Mouse (Mus musculus): ENCODE measurements around the gene Tdg. TPM values are rescaled to one million over a fixed set of nuclear protein-coding genes. Genes with fewer than 3 reads are reported as not detected.
"Not testable (repeated sequence)": the region's sequence is repeated elsewhere in the genome, so short reads cannot be mapped to it uniquely, and the experiment has no call there.

Tdg gene
- 79.0 and 86.5 TPM in 2 replicates for polyA plus RNA-seq (2015; fragmentation: Nextera tagmentation; extraction: Ambion mirVana)

DNA sequence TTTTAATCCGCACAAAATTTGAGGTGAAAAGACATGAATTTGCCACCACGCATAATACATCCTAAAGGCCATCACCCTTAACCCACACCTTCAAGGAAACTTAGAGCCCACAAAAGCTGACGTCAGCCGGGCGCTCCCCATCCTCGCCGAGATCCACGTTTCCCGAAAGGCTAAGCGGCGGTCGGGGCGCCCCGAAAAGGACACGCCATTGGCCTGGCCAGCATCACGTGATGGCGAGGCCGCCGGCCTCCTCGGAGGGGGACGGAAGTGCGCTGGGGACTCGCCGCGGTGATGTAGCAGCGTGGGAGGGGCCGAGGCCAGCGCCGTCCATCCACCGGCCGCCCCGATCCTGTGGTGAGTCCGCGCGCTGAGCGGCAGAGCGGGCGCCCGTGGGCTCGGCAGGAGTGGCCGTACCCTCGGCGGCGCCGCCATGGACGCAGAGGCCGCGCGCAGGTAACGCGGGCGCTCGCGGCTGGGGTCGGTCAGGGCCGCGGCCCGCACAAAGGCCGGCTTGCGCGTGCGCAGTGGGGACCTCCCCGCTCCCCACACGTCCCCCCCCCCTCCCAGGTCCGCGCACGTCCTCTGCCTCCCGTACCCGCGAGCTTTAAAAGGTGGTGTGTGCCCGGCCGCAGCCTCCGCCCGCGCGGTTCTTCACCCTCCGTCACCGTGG, at the start of gene Tdg:
Gene Tdg (plus strand): TSS at position 243 of the 670 bp plus-strand sequence.
- peak within 1 kb of the TSS; percentile 94 for H3K9ac ChIP-seq
- peak within 1 kb of the TSS; percentile 96 for H3K27ac ChIP-seq (replicated peaks)
- peak within 1 kb of the TSS; percentile 95 for H3K4me2 ChIP-seq
- H3K4me1 ChIP-seq = peaks cover 24% of the 10 kb centered on the region
- H3K27me3 ChIP-seq (replicated peaks); H3K9me3 ChIP-seq: not testable (repeated sequence)
- peak within 1 kb of the TSS; percentile 77 for H3K4me3 ChIP-seq
- peak; percentile 97 for ATAC-seq (ENCODE audit: extremely low read depth, insufficient number of reproducible peaks, low FRiP score, low TSS enrichment)
- under 1% methylated on average over 69 of the region's 78 CpGs for WGBS
- H3K36me3 ChIP-seq = peaks cover 33% of the 10 kb centered on the region

- not testable (repeated sequence) for H3K36me3 ChIP-seq; H3K4me2 ChIP-seq; ATAC-seq (ENCODE audit: extremely low read depth, insufficient number of reproducible peaks, low FRiP score, low TSS enrichment); H3K9me3 ChIP-seq; H3K27me3 ChIP-seq (replicated peaks); H3K9ac ChIP-seq; H3K27ac ChIP-seq (replicated peaks); H3K4me3 ChIP-seq; H3K4me1 ChIP-seq
- WGBS = 72% methylated on average over 9 of the region's 9 CpGs
Observed at GRCm38 (mm10) chr10:82589673-82590072, 40.0 kb upstream of the Tdg start.

GRCm38 (mm10) chr10:82594421-82594820, 35.2 kb upstream of the Tdg start:
- not testable (repeated sequence) for H3K4me3 ChIP-seq; H3K9me3 ChIP-seq; H3K4me2 ChIP-seq; H3K36me3 ChIP-seq; ATAC-seq (ENCODE audit: extremely low read depth, insufficient number of reproducible peaks, low FRiP score, low TSS enrichment); H3K27ac ChIP-seq (replicated peaks); H3K9ac ChIP-seq; H3K4me1 ChIP-seq; H3K27me3 ChIP-seq (replicated peaks)
- 61% methylated on average over 4 of the region's 4 CpGs for whole genome bisulfite sequencing

DNA sequence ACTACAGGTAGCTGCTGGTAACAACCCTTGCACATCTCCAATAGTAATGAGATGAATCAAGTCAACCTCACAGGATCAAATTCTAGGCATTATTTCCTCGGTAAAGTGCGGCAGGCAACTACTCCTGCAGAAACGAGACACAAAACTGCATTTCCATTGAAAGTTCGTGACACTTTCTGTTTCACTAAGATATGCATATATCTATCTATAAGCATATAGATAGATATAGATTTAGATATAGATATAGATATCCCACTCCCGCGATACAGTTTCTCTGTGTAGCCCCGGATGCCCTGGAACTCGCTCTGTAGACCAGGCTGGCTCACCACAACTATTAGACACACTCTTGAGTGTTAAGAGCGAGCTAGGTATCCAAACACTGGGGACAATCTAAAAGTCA, 7.4 kb upstream of the Tdg start:
- Histone ChIP-seq H3K4me3 (peak overlapping the region; percentile 83), H3K36me3 (peaks cover 17% of the 10 kb centered on the region; the same call in 1 of the 2 replicates), H3K4me1 (peaks cover 9% of the 10 kb centered on the region), H3K27ac (replicated peaks) (0 out of 2 replicates have a peak overlapping the region, but pooled peaks have one; percentile 81), H3K9ac (peak overlapping the region; percentile 85), H3K9me3 (no peaks in the 10 kb centered on the region), H3K27me3 (replicated peaks) (no peaks in the 10 kb centered on the region), H3K4me2 (peak overlapping the region; percentile 78)
- WGBS = 24% methylated on average over 9 of the region's 9 CpGs
- ATAC-seq (ENCODE audit: extremely low read depth, insufficient number of reproducible peaks, low FRiP score, low TSS enrichment) = no peak

DNA sequence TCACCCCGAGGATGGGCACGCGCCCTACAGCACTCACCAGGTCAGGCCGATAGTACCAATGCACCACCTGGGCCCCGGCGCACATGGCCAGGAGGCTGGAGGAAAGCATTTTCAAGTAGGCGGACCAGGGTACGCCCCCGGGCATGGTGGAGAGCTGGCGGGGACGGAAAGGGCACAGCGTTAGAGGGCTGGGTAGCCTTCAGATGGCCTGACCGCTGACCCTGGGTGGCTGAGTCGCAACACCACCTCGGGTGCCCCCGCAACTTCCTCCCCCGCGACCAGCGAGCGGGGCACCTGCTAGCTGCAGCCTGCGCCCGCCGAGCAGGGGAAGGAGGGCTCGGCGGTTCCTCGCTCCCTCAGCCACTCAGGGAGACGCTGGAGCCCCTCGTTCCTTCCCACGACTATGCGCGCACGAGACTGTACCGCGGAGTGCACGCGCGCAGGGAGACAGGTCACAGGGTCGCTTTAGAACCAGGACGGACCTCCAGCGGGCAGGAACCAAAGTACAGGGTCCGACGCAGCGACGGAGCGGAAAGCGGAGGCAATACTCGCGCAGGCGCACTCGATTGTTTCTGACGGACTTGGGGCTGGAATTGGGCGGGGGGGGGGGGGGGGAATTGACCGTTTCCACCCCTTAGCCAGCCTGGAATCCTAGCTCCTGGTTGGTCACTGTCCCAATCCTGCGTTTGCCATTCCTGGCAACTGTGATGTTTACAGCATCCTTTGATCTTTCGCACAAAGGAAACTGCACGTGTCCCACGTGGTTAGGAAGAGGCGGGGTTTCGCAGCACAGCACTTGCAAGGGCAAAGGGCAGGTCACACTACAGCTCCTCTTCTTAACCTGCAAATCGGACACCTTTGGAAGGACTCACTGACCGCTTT, 6.7 kb upstream of the Tdg start, which contains the start of gene 1190007I07Rik:
Gene 1190007I07Rik (minus strand): TSS at position 558 of the 882 bp plus-strand sequence.
- peak; percentile 84 for ATAC-seq (ENCODE audit: extremely low read depth, insufficient number of reproducible peaks, low FRiP score, low TSS enrichment)
- under 1% methylated on average over 57 of the region's 61 CpGs for WGBS

GRCm38 (mm10) chr10:82623553-82623932, 6.1 kb upstream of the Tdg start:
- not testable (repeated sequence) for ATAC-seq (ENCODE audit: extremely low read depth, insufficient number of reproducible peaks, low FRiP score, low TSS enrichment); H3K9me3 ChIP-seq
- 2% methylated on average over 2 of the region's 2 CpGs for WGBS

More for the DNA sequence above, 6.7 kb upstream of the Tdg start, which contains the start of gene 1190007I07Rik:
- H3K4me2 ChIP-seq = peak within 1 kb of the TSS; percentile 78
- peak within 1 kb of the TSS; percentile 83 for H3K4me3 ChIP-seq
- no peaks in the 10 kb centered on the region for H3K27me3 ChIP-seq (replicated peaks)
- no peaks in the 10 kb centered on the region for H3K9me3 ChIP-seq
- H3K4me1 ChIP-seq = peaks cover 9% of the 10 kb centered on the region
- peak within 1 kb of the TSS; percentile 85 for H3K9ac ChIP-seq
- peak within 1 kb of the TSS; percentile 81 for H3K27ac ChIP-seq (replicated peaks)
- peaks cover 15% of the 10 kb centered on the region; the same call in 1 of the 2 replicates for H3K36me3 ChIP-seq

GRCm38 (mm10) chr10:82629111-82629585, 480 bp upstream of the Tdg start:
- Histone ChIP-seq H3K4me1 (peaks cover 24% of the 10 kb centered on the region), H3K9ac (peak overlapping the region; percentile 94), H3K4me3 (peak overlapping the region; percentile 77), H3K36me3 (peaks cover 28% of the 10 kb centered on the region), H3K4me2 (peak overlapping the region; percentile 95), H3K9me3 (0 out of 2 replicates have a peak, but pooled peaks cover 3% of the 10 kb centered on the region), H3K27me3 (replicated peaks) (no peaks in the 10 kb centered on the region), H3K27ac (replicated peaks) (peak overlapping the region; percentile 96)
- ATAC-seq (ENCODE audit: extremely low read depth, insufficient number of reproducible peaks, low FRiP score, low TSS enrichment) = no peak
- 7% methylated on average over 11 of the region's 11 CpGs for WGBS

More at GRCm38 (mm10) chr10:82623553-82623932, 6.1 kb upstream of the Tdg start:
- H3K27ac ChIP-seq (replicated peaks) = peak overlapping the region; percentile 81
- peaks cover 11% of the 10 kb centered on the region; the same call in 1 of the 2 replicates for H3K36me3 ChIP-seq
- H3K4me3 ChIP-seq = peak overlapping the region; percentile 83
- peak overlapping the region; percentile 85 for H3K9ac ChIP-seq
- not testable (repeated sequence) for H3K27me3 ChIP-seq (replicated peaks); H3K4me1 ChIP-seq
- peak overlapping the region; percentile 78 for H3K4me2 ChIP-seq

- Histone ChIP-seq H3K4me1 (peaks cover 24% of the 10 kb centered on the region), H3K36me3 (peaks cover 41% of the 10 kb centered on the region), H3K27ac (replicated peaks) (peak overlapping the region; percentile 96), H3K4me3 (peak overlapping the region; percentile 77), H3K9ac (peak overlapping the region; percentile 94), H3K27me3 (replicated peaks) (no peaks in the 10 kb centered on the region), H3K9me3 (0 out of 2 replicates have a peak, but pooled peaks cover 3% of the 10 kb centered on the region), H3K4me2 (peak overlapping the region; percentile 88)
- WGBS = 11% methylated on average over 7 of the region's 7 CpGs
- ATAC-seq (ENCODE audit: extremely low read depth, insufficient number of reproducible peaks, low FRiP score, low TSS enrichment) = no peak
Observed at GRCm38 (mm10) chr10:82630497-82630896, 869 bp downstream of the Tdg start.

- no peak for ATAC-seq (ENCODE audit: extremely low read depth, insufficient number of reproducible peaks, low FRiP score, low TSS enrichment)
- Histone ChIP-seq H3K4me1 (peaks cover 24% of the 10 kb centered on the region), H3K27ac (replicated peaks) (no peak overlapping the region), H3K9me3 (0 out of 2 replicates have a peak, but pooled peaks cover 3% of the 10 kb centered on the region), H3K4me2 (peak overlapping the region; percentile 88), H3K9ac (peak overlapping the region; percentile 94), H3K27me3 (replicated peaks) (no peaks in the 10 kb centered on the region), H3K4me3 (peak overlapping the region; percentile 77), H3K36me3 (peaks cover 47% of the 10 kb centered on the region)
- 77% methylated on average over 7 of the region's 7 CpGs for WGBS
Observed at GRCm38 (mm10) chr10:82631133-82631532, 1.5 kb downstream of the Tdg start.

DNA sequence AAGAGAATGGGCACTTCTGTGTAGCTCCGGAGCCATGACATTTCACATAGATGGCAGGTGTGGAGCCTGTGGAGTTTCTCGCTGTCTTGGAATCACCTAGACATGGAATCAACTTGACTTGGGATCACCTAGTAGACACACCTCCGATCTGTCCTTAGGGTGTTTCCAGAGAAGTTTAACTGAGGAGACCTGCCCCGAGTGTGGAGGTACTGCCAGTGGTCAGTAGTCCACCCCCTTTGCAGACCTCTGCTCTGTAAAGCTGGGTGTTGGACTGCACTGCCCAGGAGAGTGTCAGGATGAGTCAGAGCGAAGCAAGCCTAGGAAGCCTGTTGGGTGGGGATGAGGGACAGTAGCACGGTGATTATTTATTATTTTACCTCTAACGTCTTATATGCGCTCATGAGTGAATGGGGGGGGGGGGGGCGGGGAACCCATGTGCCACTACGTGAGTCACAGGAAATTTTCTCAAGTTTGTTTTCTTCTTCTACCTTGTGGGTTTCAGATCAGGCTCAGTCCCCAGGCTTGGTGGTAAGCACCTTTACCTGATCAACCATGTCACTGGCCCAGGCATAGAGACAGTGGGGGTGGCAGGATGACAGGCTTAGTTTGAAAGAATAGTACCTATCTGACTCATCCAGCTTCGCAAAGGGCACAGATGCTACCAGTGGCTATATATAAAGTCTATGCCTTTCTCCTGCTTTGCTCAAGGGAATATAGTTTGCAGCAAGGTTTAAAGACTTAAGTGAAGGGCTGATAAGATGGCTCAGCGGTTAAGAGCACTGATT, 3.1 kb downstream of the Tdg start:
- no peak for ATAC-seq (ENCODE audit: extremely low read depth, insufficient number of reproducible peaks, low FRiP score, low TSS enrichment)
- Histone ChIP-seq H3K9ac (no peak overlapping the region), H3K4me1 (peaks cover 24% of the 10 kb centered on the region), H3K9me3 (0 out of 2 replicates have a peak, but pooled peaks cover 3% of the 10 kb centered on the region), H3K36me3 (peaks cover 62% of the 10 kb centered on the region), H3K4me2 (no peak overlapping the region), H3K27ac (replicated peaks) (no peak overlapping the region), H3K27me3 (replicated peaks) (no peaks in the 10 kb centered on the region), H3K4me3 (no peak overlapping the region)
- 94% methylated on average over 12 of the region's 12 CpGs for WGBS
